Mouse (Mus musculus) neural tube, embryonic 11.5 days (tissue): Measurements from ENCODE around the gene Txndc11. TPM values are rescaled to one million over a fixed set of nuclear protein-coding genes. Genes with fewer than 3 reads are reported as not detected.

ENCODE experiments used
- ATAC-seq: fragments of 200-750 bp; cut with Nextera tagmentation; 2 replicates; pipeline ENCODE4 v1.8.0; 2017; ENCODE audit warnings: moderate number of reproducible peaks, mild to moderate bottlenecking, moderate TSS enrichment, moderate library complexity; ENCODE audit not compliant: insufficient read depth, low FRiP score, low TSS enrichment
- DNase-seq: peaks from one replicate; pipeline ENCODE4 v3.0.0-alpha.2; 2015; ENCODE audit warnings: low spot score
- H3K27ac ChIP-seq: fragments of 300-500 bp; sonication (generic); 2 replicates; pipeline ENCODE4 v1.5.1; 2014; ENCODE audit warnings: low read depth, mild to moderate bottlenecking, low read length
- H3K27me3 ChIP-seq: fragments of 300-500 bp; sonication (generic); 2 replicates; pipeline ENCODE4 v1.6.1; 2014; ENCODE audit warnings: mild to moderate bottlenecking, low read length, mixed read lengths; ENCODE audit not compliant: control insufficient read depth, insufficient read depth
- H3K36me3 ChIP-seq: fragments of 300-500 bp; sonication (generic); 2 replicates; pipeline ENCODE4 v1.6.1; 2014; ENCODE audit warnings: mild to moderate bottlenecking, low read length, moderate library complexity, mixed read lengths; ENCODE audit not compliant: control insufficient read depth, insufficient read depth
- H3K4me1 ChIP-seq: fragments of 300-500 bp; sonication (generic); 2 replicates; pipeline ENCODE4 v1.6.1; 2014; ENCODE audit warnings: low read length, mixed read lengths; ENCODE audit not compliant: control insufficient read depth, insufficient read depth
- H3K4me2 ChIP-seq: fragments of 300-500 bp; sonication (generic); 2 replicates; pipeline ENCODE4 v1.6.1; 2014; ENCODE audit warnings: low read depth, mild to moderate bottlenecking, moderate library complexity
- H3K4me3 ChIP-seq: fragments of 300-500 bp; sonication (generic); 2 replicates; pipeline ENCODE4 v1.5.1; 2014; ENCODE audit warnings: low read depth, low read length
- H3K9ac ChIP-seq: fragments of 300-500 bp; sonication (generic); 2 replicates; pipeline ENCODE4 v1.6.1; 2014; ENCODE audit warnings: mild to moderate bottlenecking, low read length
- H3K9me3 ChIP-seq: fragments of 300-500 bp; sonication (generic); 2 replicates; pipeline ENCODE4 v1.6.1; 2016; ENCODE audit warnings: low read length; ENCODE audit not compliant: control insufficient read depth
- WGBS: fragments of 180-500 bp; shearing (Covaris S2); extraction: QIAGEN DNeasy Blood & Tissue Kit; methylation state at CpG from one replicate; pipeline ENCODE4 v1.1.7; 2014; 5-methylcytosine and 5-hydroxymethylcytosine counted together
- polyA plus RNA-seq: library from polyadenylated mRNA; unstranded; fragments of >200 nt; fragmentation: Nextera tagmentation; extraction: Ambion mirVana; gene quantifications from 2 replicates; pipeline ENCODE4 v1.2.1, GENCODE M21; 2014

Gene Txndc11
- polyA plus RNA-seq, 1 experiment from 2014 or later: 32.5 TPM

DNA sequence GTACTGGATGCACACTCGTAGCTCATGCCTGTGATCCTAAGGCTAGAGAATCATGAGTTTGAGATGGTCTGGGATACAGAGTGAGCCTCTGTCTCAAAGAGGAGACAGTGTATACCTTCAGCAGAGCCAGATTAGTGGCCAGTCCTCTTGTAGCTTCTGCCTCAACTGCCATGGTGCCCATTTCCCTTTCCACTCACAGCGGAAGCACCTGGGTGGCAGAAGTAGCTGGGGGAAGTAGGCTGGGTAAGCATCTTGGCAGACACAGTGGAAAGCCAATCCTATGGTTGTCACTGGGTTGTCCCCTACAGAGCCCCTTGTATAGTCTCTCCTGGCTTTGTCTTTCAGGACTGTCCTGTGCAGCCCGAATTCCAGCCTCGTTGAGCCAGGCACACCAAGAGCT, 62.6 kb downstream of the Txndc11 start:
- ATAC-seq: no peak
- H3K9ac ChIP-seq: no peak overlapping the region
- H3K9me3 ChIP-seq: no peaks in the 10 kb centered on the region
- H3K4me1 ChIP-seq: peaks cover 27% of the 10 kb centered on the region
- H3K4me2 ChIP-seq: no peak overlapping the region
- H3K36me3 ChIP-seq: peaks cover 15% of the 10 kb centered on the region
- H3K4me3 ChIP-seq: no peak overlapping the region
- no peak for DNase-seq
- H3K27ac ChIP-seq: no peak overlapping the region
- H3K27me3 ChIP-seq: no peaks in the 10 kb centered on the region
- WGBS: 92% methylated on average over 4 of the region's 4 CpGs

DNA sequence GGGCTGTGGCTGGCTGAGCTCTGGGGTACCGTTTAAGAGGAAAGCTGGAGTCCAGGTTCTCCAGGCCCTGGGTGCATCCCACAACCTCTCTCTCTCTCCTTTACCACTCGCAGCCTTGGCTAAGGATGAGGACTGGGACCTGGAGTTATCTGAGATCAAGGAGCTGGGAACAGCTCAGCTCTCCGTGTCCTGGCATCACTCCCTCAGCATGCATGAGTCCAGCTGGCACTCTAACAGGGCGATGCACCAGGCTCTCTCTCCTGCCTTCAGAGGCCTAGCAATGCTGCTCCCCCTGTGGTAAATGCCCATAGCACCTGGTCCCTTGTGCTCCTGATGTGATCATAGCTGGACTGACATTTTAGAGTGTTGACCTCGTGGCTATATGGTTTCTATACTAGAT, 63.3 kb downstream of the Txndc11 start:
- no peak for DNase-seq
- 92% methylated on average over 5 of the region's 5 CpGs for WGBS
- Histone ChIP-seq H3K9me3 (no peaks in the 10 kb centered on the region), H3K27me3 (no peaks in the 10 kb centered on the region), H3K4me3 (no peak overlapping the region), H3K9ac (no peak overlapping the region), H3K27ac (no peak overlapping the region), H3K36me3 (peaks cover 15% of the 10 kb centered on the region), H3K4me2 (no peak overlapping the region), H3K4me1 (peaks cover 27% of the 10 kb centered on the region)
- ATAC-seq: no peak

- 82% methylated on average over 7 of the region's 7 CpGs for WGBS
- Histone ChIP-seq H3K4me3 (no peak overlapping the region), H3K27me3 (no peaks in the 10 kb centered on the region), H3K4me2 (no peak overlapping the region), H3K9me3 (no peaks in the 10 kb centered on the region), H3K36me3 (peaks cover 12% of the 10 kb centered on the region), H3K9ac (no peak overlapping the region), H3K4me1 (peaks cover 32% of the 10 kb centered on the region), H3K27ac (no peak overlapping the region)
- ATAC-seq: no peak
- no peak for DNase-seq
Observed at GRCm38 (mm10) chr16:11069710-11070420, 64.6 kb downstream of the Txndc11 start.

- 83% methylated on average over 6 of the region's 6 CpGs for WGBS
- no peak overlapping the region for H3K27ac ChIP-seq
- H3K9ac ChIP-seq: no peak overlapping the region
- no peak for ATAC-seq
- H3K27me3 ChIP-seq: no peaks in the 10 kb centered on the region
- peaks cover 12% of the 10 kb centered on the region for H3K36me3 ChIP-seq
- no peaks in the 10 kb centered on the region for H3K9me3 ChIP-seq
- DNase-seq: no peak
- 0 out of 2 replicates have a peak overlapping the region, but pooled peaks have one; percentile 10 for H3K4me2 ChIP-seq
- H3K4me1 ChIP-seq: peaks cover 34% of the 10 kb centered on the region
- no peak overlapping the region for H3K4me3 ChIP-seq
Observed at GRCm38 (mm10) chr16:11069271-11069670, 65.2 kb downstream of the Txndc11 start.

- H3K27me3 ChIP-seq: no peaks in the 10 kb centered on the region
- DNase-seq: no peak
- H3K4me3 ChIP-seq: no peak overlapping the region
- WGBS: 97% methylated on average over 3 of the region's 3 CpGs
- no peak overlapping the region for H3K9ac ChIP-seq
- no peaks in the 10 kb centered on the region for H3K9me3 ChIP-seq
- H3K4me2 ChIP-seq: peak overlapping the region; percentile 69; the same call in 1 of the 2 replicates
- H3K36me3 ChIP-seq: peaks cover 10% of the 10 kb centered on the region
- H3K27ac ChIP-seq: no peak overlapping the region
- no peak for ATAC-seq
- peaks cover 34% of the 10 kb centered on the region for H3K4me1 ChIP-seq
Observed at GRCm38 (mm10) chr16:11068666-11069065, 65.8 kb downstream of the Txndc11 start.

DNA sequence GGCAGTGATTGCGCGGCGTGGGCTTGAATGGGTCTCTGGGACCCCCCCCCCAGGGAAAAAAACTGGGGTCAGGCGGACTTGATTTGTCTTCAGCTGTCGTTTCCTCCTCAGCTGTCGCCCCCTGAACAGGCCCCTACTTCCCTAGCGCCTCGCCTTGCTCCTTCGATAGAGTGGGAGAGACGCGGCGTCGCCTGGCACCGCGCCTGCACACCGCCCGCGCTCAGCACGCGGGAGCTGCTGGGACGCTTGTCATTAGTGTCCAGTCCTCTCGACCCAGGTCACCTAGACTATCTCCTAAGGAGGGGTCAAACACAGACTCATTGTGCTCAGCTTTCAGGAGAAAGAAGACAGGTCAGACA, 67.6 kb downstream of the Txndc11 start:
- peaks cover 37% of the 10 kb centered on the region for H3K4me1 ChIP-seq
- DNase-seq: peak; percentile 76
- H3K9ac ChIP-seq: peak overlapping the region; percentile 97
- no peaks in the 10 kb centered on the region for H3K27me3 ChIP-seq
- H3K27ac ChIP-seq: peak overlapping the region; percentile 98
- H3K36me3 ChIP-seq: peaks cover 4% of the 10 kb centered on the region; the same call in 1 of the 2 replicates
- 0% methylated on average over 22 of the region's 22 CpGs for WGBS
- no peaks in the 10 kb centered on the region for H3K9me3 ChIP-seq
- ATAC-seq: peak; percentile 31; the same call in 1 of the 2 replicates
- peak overlapping the region; percentile 79 for H3K4me3 ChIP-seq
- H3K4me2 ChIP-seq: peak overlapping the region; percentile 69

GRCm38 (mm10) chr16:11066029-11066832, 68.2 kb downstream of the Txndc11 start, which contains the start of gene Litaf:
Litaf (minus strand) TSS chr16:11066157.
- Histone ChIP-seq H3K36me3 (0 out of 2 replicates have a peak, but pooled peaks cover 4% of the 10 kb centered on the region), H3K4me3 (peak within 1 kb of the TSS; percentile 79), H3K9ac (peak within 1 kb of the TSS; percentile 97), H3K27me3 (no peaks in the 10 kb centered on the region), H3K4me2 (peak within 1 kb of the TSS; percentile 69), H3K9me3 (no peaks in the 10 kb centered on the region), H3K4me1 (peaks cover 37% of the 10 kb centered on the region), H3K27ac (peak within 1 kb of the TSS; percentile 98)
- peak; percentile 100 for DNase-seq
- WGBS: under 1% methylated on average over 70 of the region's 78 CpGs
- ATAC-seq: peak; percentile 95

- ATAC-seq: no peak
- no peaks in the 10 kb centered on the region for H3K9me3 ChIP-seq
- H3K4me2 ChIP-seq: peak overlapping the region; percentile 69
- peak overlapping the region; percentile 79 for H3K4me3 ChIP-seq
- peak overlapping the region; percentile 77; the same call in 1 of the 2 replicates for H3K27ac ChIP-seq
- DNase-seq: no peak
- WGBS: 70% methylated on average over 5 of the region's 5 CpGs
- peaks cover 37% of the 10 kb centered on the region for H3K4me1 ChIP-seq
- no peaks in the 10 kb centered on the region for H3K27me3 ChIP-seq
- H3K9ac ChIP-seq: peak overlapping the region; percentile 97
- H3K36me3 ChIP-seq: no peaks in the 10 kb centered on the region
Observed at GRCm38 (mm10) chr16:11065431-11065830, 69.0 kb downstream of the Txndc11 start.
